Mouse (Mus musculus) heart, adult 2 months (tissue): Measurements from ENCODE around the gene Rab31. TPM values are rescaled to one million over a fixed set of nuclear protein-coding genes. Genes with fewer than 3 reads are reported as not detected.

Experiments used
- DNase-seq, 2 experiments: peaks; one replicate each; pipeline ENCODE4 v3.0.0; 2021
- H3K27ac ChIP-seq: fragments of 200-600 bp; 2 replicates; pipeline ENCODE4 v1.8.1; 2022
- H3K27me3 ChIP-seq: fragments of 200-500 bp; 2 replicates; pipeline ENCODE4 v1.6.1; 2012; ENCODE audit warnings: mild to moderate bottlenecking, low read length, inconsistent platforms, mixed read lengths; ENCODE audit not compliant: control insufficient read depth, insufficient read depth
- H3K36me3 ChIP-seq: fragments of 200-500 bp; 2 replicates; pipeline ENCODE4 v1.6.1; 2012; ENCODE audit warnings: low read length, inconsistent platforms; ENCODE audit not compliant: control insufficient read depth, insufficient read depth
- H3K4me1 ChIP-seq: fragments of 200-500 bp; 2 replicates; pipeline ENCODE4 v1.6.1; 2011; ENCODE audit warnings: low read length; ENCODE audit not compliant: control insufficient read depth, insufficient read depth
- H3K4me3 ChIP-seq: fragments of 200-600 bp; 2 replicates; pipeline ENCODE4 v1.8.1; 2022
- H3K79me2 ChIP-seq: fragments of 200-500 bp; replicated peaks from 2 replicates; pipeline ENCODE4 v1.6.1; 2012; ENCODE audit warnings: mild to moderate bottlenecking, inconsistent platforms, low read length, moderate library complexity, mixed read lengths; ENCODE audit not compliant: control insufficient read depth, insufficient read depth
- H3K9ac ChIP-seq: fragments of 200-500 bp; 2 replicates; pipeline ENCODE4 v1.6.1; 2012; ENCODE audit warnings: low read depth, mild to moderate bottlenecking, control low read depth, inconsistent platforms, low read length, mixed read lengths
- CTCF ChIP-seq: fragments of 200-600 bp; IDR thresholded peaks from 2 replicates; pipeline ENCODE4 v1.8.1; 2022; ENCODE audit warnings: antibody characterized with exemption, mild to moderate bottlenecking, moderate library complexity
- EP300 ChIP-seq: fragments of 200-500 bp; IDR thresholded peaks from 2 replicates; pipeline ENCODE4 v1.6.1; 2011; ENCODE audit warnings: low read depth, low read length, control low read depth; ENCODE audit not compliant: insufficient read depth
- POLR2A ChIP-seq: fragments of 200-500 bp; IDR thresholded peaks from 2 replicates; pipeline ENCODE4 v1.6.1; 2011; ENCODE audit warnings: mild to moderate bottlenecking, low read depth, low read length, control low read depth; ENCODE audit not compliant: insufficient read depth
- WGBS: fragments of 180-500 bp; shearing (Covaris S2); methylation state at CpG from one replicate; pipeline ENCODE4 v1.1.7; 2018; 5-methylcytosine and 5-hydroxymethylcytosine counted together
- intact Hi-C: fragments of 180-260 bp; cut with DNase I; formaldehyde crosslinking; loops from one replicate; pipeline ENCODE4 v1.15.1; 2025
- polyA plus RNA-seq: library from polyadenylated mRNA; depleted of rRNA; stranded (reverse); fragments of >200 nt; gene quantifications from 2 replicates; pipeline ENCODE4 v1.2.3, GENCODE M21; 2012; rRNA removed
- total RNA-seq, 2 experiments: library from RNA; stranded (reverse); gene quantifications; 2 replicates each; pipeline ENCODE4 v1.2.3; 2021

The Rab31 gene
- total and polyA plus RNA-seq, 3 experiments = 12.5 to 16.5 (median 13.0) TPM

DNA sequence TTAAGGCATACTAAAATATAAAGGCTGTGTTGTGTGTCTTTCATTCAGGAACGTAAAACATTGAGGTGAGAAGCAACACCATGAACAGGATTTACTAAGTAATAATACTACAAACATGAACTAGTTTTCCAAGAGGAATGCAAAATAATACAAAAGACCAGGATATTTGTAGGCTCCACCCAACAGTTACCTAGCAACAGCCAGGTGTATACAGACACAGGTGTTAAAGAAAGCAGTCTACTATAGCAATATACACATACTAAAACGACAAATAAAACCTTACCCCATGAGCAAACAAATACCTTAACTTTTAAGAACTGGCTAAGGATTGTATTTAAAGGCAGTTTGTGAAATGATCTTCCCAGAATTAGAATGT is 164.3 kb downstream of the Rab31 start:
- DNase-seq = no peak
- TF ChIP-seq POLR2A (no peak), EP300 (no peak), CTCF (no peak)
- Histone ChIP-seq H3K36me3 (peaks cover 56% of the 10 kb centered on the region), H3K9ac (no peak overlapping the region), H3K27ac (no peak overlapping the region), H3K4me1 (peaks cover 32% of the 10 kb centered on the region), H3K79me2 (peaks cover 22% of the 10 kb centered on the region), H3K27me3 (no peaks in the 10 kb centered on the region), H3K4me3 (no peak overlapping the region)
- intact Hi-C loops = no loop called here
- 59% methylated on average over 2 of the region's 2 CpGs for WGBS

- Histone ChIP-seq H3K4me3 (no peak overlapping the region), H3K9ac (no peak overlapping the region), H3K36me3 (peaks cover 56% of the 10 kb centered on the region), H3K4me1 (peaks cover 32% of the 10 kb centered on the region), H3K27ac (no peak overlapping the region), H3K79me2 (peaks cover 22% of the 10 kb centered on the region), H3K27me3 (no peaks in the 10 kb centered on the region)
- no peak for DNase-seq
- TF ChIP-seq CTCF (no peak), EP300 (no peak), POLR2A (no peak)
- WGBS = 35% methylated on average over 7 of the region's 7 CpGs
- intact Hi-C loops = no loop called here
Observed at GRCm38 (mm10) chr17:65607574-65608311, 164.8 kb downstream of the Rab31 start.

DNA sequence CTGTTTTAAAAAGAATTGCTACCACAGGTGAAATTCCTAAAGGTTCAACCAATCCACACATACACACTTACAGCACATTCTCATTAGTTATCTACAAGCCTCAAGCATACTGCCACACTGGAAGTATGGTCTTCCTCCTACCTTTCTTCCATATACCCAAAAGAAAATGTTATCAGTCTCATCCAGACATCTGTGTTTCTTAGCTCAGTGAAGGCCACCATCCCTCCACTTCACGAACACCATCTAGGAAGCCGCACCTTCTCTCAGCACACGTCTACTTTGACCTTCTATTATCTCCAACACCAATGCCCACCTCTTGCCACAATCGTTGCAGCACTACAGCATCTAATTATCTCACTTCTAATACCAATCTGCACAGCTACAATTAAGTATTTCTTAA is 166.5 kb downstream of the Rab31 start:
- Histone ChIP-seq H3K79me2 (peaks cover 19% of the 10 kb centered on the region), H3K9ac (no peak overlapping the region), H3K4me1 (peaks cover 32% of the 10 kb centered on the region), H3K36me3 (peaks cover 54% of the 10 kb centered on the region), H3K27ac (no peak overlapping the region), H3K27me3 (no peaks in the 10 kb centered on the region), H3K4me3 (no peak overlapping the region)
- no peak for TF ChIP-seq CTCF
- no peak for TF ChIP-seq EP300
- no peak for TF ChIP-seq POLR2A
- DNase-seq = no peak
- 43% methylated on average over 4 of the region's 4 CpGs for WGBS
- intact Hi-C loops = no loop called here

GRCm38 (mm10) chr17:65604892-65605291 is 167.7 kb downstream of the Rab31 start:
- TF ChIP-seq POLR2A (no peak), CTCF (no peak), EP300 (no peak)
- Histone ChIP-seq H3K79me2 (peaks cover 19% of the 10 kb centered on the region), H3K36me3 (peaks cover 52% of the 10 kb centered on the region), H3K9ac (no peak overlapping the region), H3K27me3 (no peaks in the 10 kb centered on the region), H3K4me1 (peaks cover 31% of the 10 kb centered on the region), H3K4me3 (no peak overlapping the region), H3K27ac (no peak overlapping the region)
- intact Hi-C loops = no loop called here
- DNase-seq = no peak

DNA sequence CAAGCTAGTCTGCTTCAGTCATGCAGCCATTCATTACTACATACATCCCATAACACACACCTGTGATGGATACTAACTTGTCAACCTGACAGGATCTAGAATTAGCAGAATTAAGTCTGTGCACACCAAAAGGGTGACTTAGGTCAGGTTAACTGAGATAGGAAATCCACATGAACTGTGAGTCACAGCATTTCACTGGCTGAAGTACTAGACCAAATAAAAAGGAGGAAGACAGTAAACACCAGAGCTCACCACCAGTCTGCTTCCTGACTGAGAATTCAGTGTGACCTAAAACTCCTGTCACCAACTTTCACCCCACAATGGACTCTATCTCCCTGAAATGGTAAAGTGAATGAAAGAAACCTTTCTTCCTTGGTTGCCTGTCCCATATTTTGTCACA is 168.2 kb downstream of the Rab31 start:
- H3K27ac ChIP-seq = no peak overlapping the region
- TF ChIP-seq POLR2A (no peak), EP300 (no peak), CTCF (no peak)
- H3K4me1 ChIP-seq = peaks cover 27% of the 10 kb centered on the region
- H3K36me3 ChIP-seq = peaks cover 49% of the 10 kb centered on the region
- H3K27me3 ChIP-seq = no peaks in the 10 kb centered on the region
- intact Hi-C loops = no loop called here
- H3K9ac ChIP-seq = no peak overlapping the region
- peaks cover 16% of the 10 kb centered on the region for H3K79me2 ChIP-seq
- H3K4me3 ChIP-seq = no peak overlapping the region
- no peak for DNase-seq

Other genes with a start within 250 kb of the Rab31 start
- not detected for gene Tmem232, start 232.0 kb downstream of the Rab31 start, total RNA-seq
- gene Tmem232, start 232.0 kb downstream of the Rab31 start, polyA plus RNA-seq = 0.14 and 0.23 TPM in 2 replicates
- gene Vapa, start 159.2 kb downstream of the Rab31 start, total RNA-seq = 10 to 100 TPM; 86.1 to 91.4 TPM
- 14.3 and 21.0 TPM in 2 replicates for gene Vapa, start 159.2 kb downstream of the Rab31 start, polyA plus RNA-seq
- not detected for gene Txndc2, start 130.6 kb downstream of the Rab31 start, total RNA-seq
- gene Txndc2, start 130.6 kb downstream of the Rab31 start, polyA plus RNA-seq = 0.09 and 0.12 TPM in 2 replicates
- 10 to 100 TPM; 36.9 to 43.3 TPM for gene Ppp4r1, start 9.8 kb upstream of the Rab31 start, total RNA-seq
- gene Ppp4r1, start 9.8 kb upstream of the Rab31 start, polyA plus RNA-seq = 25.3 and 50.3 TPM in 2 replicates
- 10 to 100 TPM; 36.0 to 39.1 TPM for gene Ralbp1, start 113.0 kb upstream of the Rab31 start, total RNA-seq
- 16.5 and 20.3 TPM in 2 replicates for gene Ralbp1, start 113.0 kb upstream of the Rab31 start, polyA plus RNA-seq
- gene Twsg1, start 178.5 kb upstream of the Rab31 start, total RNA-seq = 10 to 100 TPM; 76.1 to 79.0 TPM
- gene Twsg1, start 178.5 kb upstream of the Rab31 start, polyA plus RNA-seq = 41.7 and 83.0 TPM in 2 replicates